Mouse (Mus musculus) left cerebral cortex, adult 2 months (tissue): ENCODE results near the gene Rps19. TPM values are rescaled to one million over a fixed set of nuclear protein-coding genes. Genes with fewer than 3 reads are reported as not detected.
"Not testable (repeated sequence)": the region's sequence is repeated elsewhere in the genome, so short reads cannot be mapped to it uniquely, and the experiment has no call there.

Experiments used
- DNase-seq, 2 experiments: peaks; one replicate each; pipeline ENCODE4 v3.0.0; 2021 to 2022; ENCODE audit warnings: low spot score in 2 of 2, mixed read lengths in 1 of 2; ENCODE audit errors: extremely low spot score in 1 of 2
- H3K27ac ChIP-seq: fragments of 200-600 bp; 2 replicates; pipeline ENCODE4 v1.8.1; 2022
- H3K4me3 ChIP-seq: fragments of 200-600 bp; 2 replicates; pipeline ENCODE4 v1.8.1; 2022
- CTCF ChIP-seq: fragments of 200-600 bp; IDR thresholded peaks from 2 replicates; pipeline ENCODE4 v1.8.1; 2022; ENCODE audit warnings: antibody characterized with exemption, mild to moderate bottlenecking, moderate library complexity
- intact Hi-C: fragments of 180-260 bp; cut with DNase I; formaldehyde crosslinking; loops from one replicate; pipeline ENCODE4 v1.15.1; 2025
- total RNA-seq, 2 experiments: library from RNA; stranded (reverse); gene quantifications; 2 replicates each; pipeline ENCODE4 v1.2.3; 2021

Gene Rps19
- total RNA-seq, 2 experiments from 2014 or later: 488 to 501 TPM

DNA sequence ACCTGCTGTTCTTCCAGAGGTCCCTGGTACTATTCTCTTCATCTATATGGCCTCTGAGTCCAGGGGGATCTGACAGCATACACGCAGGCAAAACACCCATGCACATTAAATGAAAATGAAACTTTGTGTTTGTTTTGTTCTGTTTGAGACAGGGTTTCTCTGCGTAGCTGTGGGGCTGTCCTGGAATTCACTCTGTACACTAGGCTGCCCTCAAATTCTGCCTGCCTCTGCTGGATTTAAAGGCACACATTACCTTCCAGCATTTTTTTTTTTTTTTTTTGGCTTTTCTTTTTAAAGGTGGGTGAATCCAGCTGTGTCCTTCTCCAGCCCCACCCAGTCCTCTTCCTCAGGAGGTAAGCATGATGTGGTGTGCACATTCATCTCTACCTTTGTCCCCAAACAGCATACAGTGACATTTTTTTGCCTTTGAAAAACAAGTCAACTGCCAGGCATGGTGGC is 8.0 kb downstream of the Rps19 start:
- no peak for DNase-seq
- intact Hi-C loops: loop anchor here (5.0 kb wide), 1 partner anchor 200 kb away; no protein-coding TSS in a partner anchor
- TF ChIP-seq CTCF: no peak
- H3K27ac ChIP-seq: no peak overlapping the region
- no peak overlapping the region for H3K4me3 ChIP-seq

- H3K27ac ChIP-seq, DNase-seq, intact Hi-C loops, H3K4me3 ChIP-seq: not testable (repeated sequence)
Measured at GRCm38 (mm10) chr7:24895749-24896148, 11.6 kb downstream of the Rps19 start.

DNA sequence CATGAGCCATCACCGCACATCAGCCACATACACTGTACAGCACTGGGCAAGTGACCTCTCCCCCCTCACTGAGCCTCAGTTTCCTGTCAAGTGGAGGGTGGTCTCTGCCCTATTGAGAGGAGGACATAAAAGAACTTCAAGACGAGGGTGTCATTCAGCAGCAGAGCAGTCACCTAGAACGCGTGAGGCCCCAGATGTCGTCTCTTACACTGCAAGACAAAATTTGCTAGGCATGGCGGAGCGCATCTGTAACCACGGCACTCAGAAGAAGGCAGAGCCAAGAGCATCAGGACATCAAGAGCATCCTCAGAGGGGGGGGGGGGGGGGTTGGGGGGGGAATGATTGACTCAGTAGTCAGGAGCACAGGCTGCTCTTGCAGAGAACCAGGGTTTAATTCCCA is 12.1 kb downstream of the Rps19 start:
- no peak overlapping the region for H3K4me3 ChIP-seq
- no peak overlapping the region for H3K27ac ChIP-seq
- DNase-seq: no peak
- intact Hi-C loops: no loop called here
- no peak for TF ChIP-seq CTCF

DNA sequence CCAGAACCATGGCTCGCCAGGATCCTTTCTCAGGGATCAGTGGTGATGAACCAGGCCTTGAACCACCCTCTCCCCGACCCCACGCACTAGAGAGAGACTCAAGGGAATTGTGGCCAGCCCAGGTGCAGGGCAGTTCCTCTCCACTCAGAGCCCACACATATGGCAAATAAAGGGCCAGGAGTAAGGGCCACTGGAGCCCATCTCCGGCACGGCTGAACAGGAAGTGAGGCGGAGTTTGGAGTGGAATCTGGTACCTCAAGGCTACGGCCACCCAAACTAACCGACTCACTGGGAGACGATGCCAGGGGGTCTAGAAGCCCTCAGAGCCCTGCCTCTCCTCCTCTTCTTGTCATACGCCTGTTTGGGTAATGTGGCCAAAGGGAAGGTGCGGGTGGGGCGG is 13.1 kb downstream of the Rps19 start, which contains the start of gene Cd79a:
Gene Cd79a, plus strand, starts transcription at position 158 of the 400 bp plus-strand sequence.
- intact Hi-C loops: no loop called here
- no peak within 1 kb of the TSS for H3K27ac ChIP-seq
- no peak within 1 kb of the TSS for H3K4me3 ChIP-seq
- DNase-seq: no peak
- TF ChIP-seq CTCF: no peak

DNA sequence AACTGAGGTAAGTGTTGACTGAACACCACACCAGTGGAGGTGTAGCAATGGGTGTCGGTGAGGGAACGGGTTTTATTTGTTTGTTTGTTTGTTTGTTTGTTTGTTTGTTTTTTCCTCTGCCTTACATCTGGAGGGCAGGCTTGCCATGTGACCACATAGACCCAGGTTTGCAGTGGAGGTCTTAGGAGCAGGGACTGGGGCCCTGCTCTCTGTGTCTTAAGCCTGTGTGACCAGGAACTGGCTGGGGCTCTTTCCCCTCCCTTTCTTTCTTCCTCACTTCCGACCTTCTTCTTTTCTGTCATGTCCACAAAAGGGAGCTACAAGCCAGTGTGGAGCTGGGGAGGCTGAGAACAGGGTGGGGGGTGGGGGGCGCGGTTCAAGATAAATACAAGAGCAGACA is 13.8 kb downstream of the Rps19 start:
- intact Hi-C loops: no loop called here
- TF ChIP-seq CTCF: no peak
- DNase-seq: no peak
- no peak overlapping the region for H3K27ac ChIP-seq
- H3K4me3 ChIP-seq: no peak overlapping the region

GRCm38 (mm10) chr7:24901114-24901513 is 16.9 kb downstream of the Rps19 start:
- DNase-seq: no peak
- TF ChIP-seq CTCF: no peak
- Histone ChIP-seq H3K27ac (no peak overlapping the region), H3K4me3 (no peak overlapping the region)
- intact Hi-C loops: no loop called here

DNA sequence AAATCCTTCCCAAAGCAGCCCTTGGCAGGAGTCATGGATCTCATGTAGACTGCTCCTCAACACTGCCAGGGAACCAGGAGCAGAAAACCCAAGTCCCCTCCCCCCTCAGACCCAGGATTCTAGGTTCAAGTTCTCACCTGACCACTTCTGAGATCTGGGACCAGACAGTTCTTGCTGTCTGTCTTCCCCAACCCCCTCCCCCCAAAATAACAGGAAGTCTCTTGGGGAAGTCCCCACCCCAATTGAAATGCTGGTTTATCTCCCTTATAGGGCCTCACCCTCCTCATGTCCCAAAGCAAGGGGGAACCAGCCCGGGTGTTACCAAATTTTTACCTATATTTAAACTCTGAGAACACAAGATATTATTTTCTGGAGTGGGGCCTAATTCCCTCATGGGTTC is 17.7 kb downstream of the Rps19 start:
- no peak for DNase-seq
- TF ChIP-seq CTCF: no peak
- intact Hi-C loops: no loop called here
- no peak overlapping the region for H3K27ac ChIP-seq
- no peak overlapping the region for H3K4me3 ChIP-seq

GRCm38 (mm10) chr7:24902264-24902629 is 18.1 kb downstream of the Rps19 start:
- intact Hi-C loops: no loop called here
- Histone ChIP-seq H3K4me3 (peak overlapping the region; percentile 76; the same call in 1 of the 2 replicates), H3K27ac (peak overlapping the region; percentile 86)
- no peak for TF ChIP-seq CTCF
- no peak for DNase-seq

GRCm38 (mm10) chr7:24902630-24903443 is 18.7 kb downstream of the Rps19 start, which contains the start of gene Arhgef1:
Gene Arhgef1 (plus strand): TSS chr7:24902912.
- H3K4me3 ChIP-seq: peak within 1 kb of the TSS; percentile 76
- intact Hi-C loops: no loop called here
- DNase-seq: peak; percentile 33 to 37
- H3K27ac ChIP-seq: peak within 1 kb of the TSS; percentile 86
- TF ChIP-seq CTCF: no peak

- intact Hi-C loops: no loop called here
- no peak for DNase-seq
- Histone ChIP-seq H3K4me3 (peak overlapping the region; percentile 76), H3K27ac (peak overlapping the region; percentile 86)
- no peak for TF ChIP-seq CTCF
Measured at GRCm38 (mm10) chr7:24903444-24903825, 19.3 kb downstream of the Rps19 start.

GRCm38 (mm10) chr7:24904070-24904483 is 19.9 kb downstream of the Rps19 start:
- DNase-seq: peak; percentile 96 to 97
- intact Hi-C loops: loop anchor here (1.0 to 2.0 kb wide), 2 partner anchors 13 to 20 kb away; partner anchors contain the start of gene Rps19
- H3K4me3 ChIP-seq: peak overlapping the region; percentile 76
- peak; percentile 58 for TF ChIP-seq CTCF
- peak overlapping the region; percentile 83 for H3K27ac ChIP-seq

GRCm38 (mm10) chr7:24904936-24905335 is 20.8 kb downstream of the Rps19 start:
- intact Hi-C loops: loop anchor here (1.0 to 2.0 kb wide), 2 partner anchors 14 to 21 kb away; partner anchors contain the start of gene Rps19
- H3K27ac ChIP-seq: no peak overlapping the region
- TF ChIP-seq CTCF: peak; percentile 62

More at GRCm38 (mm10) chr7:24904936-24905335, 20.8 kb downstream of the Rps19 start:
- H3K4me3 ChIP-seq: peak overlapping the region; percentile 76
- peak in 1 of 2 experiments; percentile 60 for DNase-seq
